Mouse (Mus musculus) left cerebral cortex, postnatal 14 days (tissue): Measurements from ENCODE around the gene Tctex1d4. TPM values are rescaled to one million over a fixed set of nuclear protein-coding genes. Genes with fewer than 3 reads are reported as not detected.

Experiments
- DNase-seq, 2 experiments: peaks; one replicate each; pipeline ENCODE4 v3.0.0; 2021 to 2022; ENCODE audit warnings: low spot score in 2 of 2, mixed read lengths in 1 of 2
- intact Hi-C: fragments of 180-260 bp; cut with DNase I; formaldehyde crosslinking; loops from one replicate; pipeline ENCODE4 v1.15.1; 2025
- total RNA-seq, 2 experiments: library from RNA; stranded (reverse); gene quantifications; 2 replicates each; pipeline ENCODE4 v1.2.3; 2021

Tctex1d4 gene
- total RNA-seq, 2 experiments from 2014 or later: not detected

GRCm38 (mm10) chr4:117133817-117134600, 7.4 kb downstream of the Tctex1d4 start, which contains the start of gene Plk3:
Gene Plk3 (minus strand): TSS chr4:117133963.
- intact Hi-C loops: no loop called here

GRCm38 (mm10) chr4:117134601-117134995, 8.0 kb downstream of the Tctex1d4 start:
- intact Hi-C loops: no loop called here
- DNase-seq: no peak

More at GRCm38 (mm10) chr4:117133817-117134600, 7.4 kb downstream of the Tctex1d4 start, which contains the start of gene Plk3:
- DNase-seq: peak; percentile 97 to 98

GRCm38 (mm10) chr4:117136034-117136433, 9.4 kb downstream of the Tctex1d4 start:
- intact Hi-C loops: no loop called here
- no peak for DNase-seq

DNA sequence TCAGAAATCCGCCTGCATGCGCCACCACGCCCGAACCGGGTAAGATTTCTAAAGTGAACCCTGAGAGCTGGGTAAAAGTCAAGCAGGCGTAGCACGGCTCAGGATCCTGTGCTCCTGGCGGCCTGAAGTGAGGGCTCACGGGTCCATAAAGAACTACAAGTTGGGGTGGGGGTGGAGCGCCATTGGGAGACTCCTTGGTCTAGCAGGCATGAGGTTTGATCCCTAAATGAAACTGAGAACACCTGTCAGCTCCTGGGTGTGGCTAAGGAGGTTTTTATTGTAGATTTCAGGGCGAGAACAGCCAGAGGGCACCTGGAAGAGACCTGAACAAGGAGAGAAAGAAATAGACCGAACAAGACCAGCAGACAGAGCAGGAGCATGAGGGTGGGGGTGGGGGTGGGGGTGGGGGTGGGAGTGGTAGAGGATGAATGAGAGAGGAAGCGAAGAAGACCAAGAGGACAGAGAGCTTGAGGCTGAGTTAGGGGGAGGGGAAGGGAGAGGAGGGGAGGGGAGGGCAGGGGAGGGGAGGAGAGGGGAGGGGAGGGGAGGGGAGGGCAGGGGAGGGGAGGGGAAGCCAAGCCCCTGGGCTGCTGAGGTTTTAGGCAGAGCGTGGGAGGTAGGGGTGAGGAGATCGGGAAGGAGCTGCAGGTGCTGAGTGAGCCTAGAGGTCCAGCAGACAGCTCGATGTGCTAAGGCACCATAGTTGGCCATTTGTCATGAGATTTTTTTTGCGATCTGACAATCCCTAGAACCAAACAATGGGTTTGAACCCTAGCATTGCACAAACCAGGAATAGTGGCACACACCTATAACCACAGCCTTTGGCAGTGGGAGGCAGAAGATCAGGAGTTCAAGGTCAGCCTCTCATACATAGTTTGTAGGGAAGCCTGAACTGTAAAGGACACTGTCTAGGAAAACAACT, 12.0 kb downstream of the Tctex1d4 start:
- intact Hi-C loops: no loop called here
- DNase-seq: no peak

DNA sequence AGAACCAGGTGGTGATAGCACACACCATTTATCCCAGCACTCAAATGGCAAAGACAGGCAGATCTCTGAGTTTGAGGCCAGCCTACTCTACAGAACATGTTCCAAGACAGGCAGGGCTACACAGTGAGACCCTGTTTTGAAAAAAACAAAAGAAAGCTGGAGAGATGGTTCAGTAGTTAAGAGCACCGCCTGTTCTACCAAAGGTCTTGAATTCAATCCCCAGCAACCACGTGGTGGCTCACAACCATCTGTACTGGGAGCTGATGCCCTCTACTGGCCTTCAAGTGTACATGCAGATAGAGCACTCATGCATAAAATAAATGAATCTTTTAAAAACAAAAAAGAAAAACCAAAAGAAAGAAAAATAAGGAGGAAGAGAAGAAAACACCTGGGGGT, 12.6 kb downstream of the Tctex1d4 start:
- DNase-seq: peak in 1 of 2 experiments; percentile 52
- intact Hi-C loops: no loop called here

GRCm38 (mm10) chr4:117140613-117141012, 14.0 kb downstream of the Tctex1d4 start:
- no peak for DNase-seq
- intact Hi-C loops: loop anchor here (5.0 kb wide), 1 partner anchor 138 kb away; no protein-coding TSS in a partner anchor

- DNase-seq: no peak
- intact Hi-C loops: loop anchor here (5.0 kb wide), 1 partner anchor 141 kb away; no protein-coding TSS in a partner anchor
These were observed 16.4 kb downstream of the Tctex1d4 start for GRCm38 (mm10) chr4:117143023-117143422.

GRCm38 (mm10) chr4:117145248-117145647, 18.7 kb downstream of the Tctex1d4 start:
- intact Hi-C loops: no loop called here
- no peak for DNase-seq

DNA sequence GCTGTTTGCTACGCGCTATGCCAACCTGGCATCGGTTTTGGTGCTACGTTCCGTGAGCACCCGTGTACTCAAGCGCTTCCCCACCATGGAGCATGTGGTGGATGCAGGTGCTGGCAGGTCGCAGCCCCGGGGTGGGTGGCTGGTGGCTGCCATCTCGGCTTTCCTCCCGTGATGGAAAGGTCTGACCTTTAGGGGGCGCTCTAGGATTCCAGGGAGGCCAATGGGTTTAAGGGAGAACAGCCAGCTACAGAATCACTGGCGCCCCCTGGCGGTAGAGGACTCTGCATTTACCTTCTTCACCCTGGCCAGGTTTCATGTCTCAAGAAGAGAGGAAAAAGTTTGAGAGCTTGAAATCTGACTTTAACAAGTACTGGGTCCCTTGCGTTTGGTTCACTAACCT, 19.6 kb downstream of the Tctex1d4 start:
- peak; percentile 78 to 86 for DNase-seq
- intact Hi-C loops: no loop called here

GRCm38 (mm10) chr4:117148047-117148713, 21.6 kb downstream of the Tctex1d4 start:
- no peak for DNase-seq
- intact Hi-C loops: no loop called here

GRCm38 (mm10) chr4:117148815-117149214, 22.2 kb downstream of the Tctex1d4 start:
- intact Hi-C loops: no loop called here
- no peak for DNase-seq

DNA sequence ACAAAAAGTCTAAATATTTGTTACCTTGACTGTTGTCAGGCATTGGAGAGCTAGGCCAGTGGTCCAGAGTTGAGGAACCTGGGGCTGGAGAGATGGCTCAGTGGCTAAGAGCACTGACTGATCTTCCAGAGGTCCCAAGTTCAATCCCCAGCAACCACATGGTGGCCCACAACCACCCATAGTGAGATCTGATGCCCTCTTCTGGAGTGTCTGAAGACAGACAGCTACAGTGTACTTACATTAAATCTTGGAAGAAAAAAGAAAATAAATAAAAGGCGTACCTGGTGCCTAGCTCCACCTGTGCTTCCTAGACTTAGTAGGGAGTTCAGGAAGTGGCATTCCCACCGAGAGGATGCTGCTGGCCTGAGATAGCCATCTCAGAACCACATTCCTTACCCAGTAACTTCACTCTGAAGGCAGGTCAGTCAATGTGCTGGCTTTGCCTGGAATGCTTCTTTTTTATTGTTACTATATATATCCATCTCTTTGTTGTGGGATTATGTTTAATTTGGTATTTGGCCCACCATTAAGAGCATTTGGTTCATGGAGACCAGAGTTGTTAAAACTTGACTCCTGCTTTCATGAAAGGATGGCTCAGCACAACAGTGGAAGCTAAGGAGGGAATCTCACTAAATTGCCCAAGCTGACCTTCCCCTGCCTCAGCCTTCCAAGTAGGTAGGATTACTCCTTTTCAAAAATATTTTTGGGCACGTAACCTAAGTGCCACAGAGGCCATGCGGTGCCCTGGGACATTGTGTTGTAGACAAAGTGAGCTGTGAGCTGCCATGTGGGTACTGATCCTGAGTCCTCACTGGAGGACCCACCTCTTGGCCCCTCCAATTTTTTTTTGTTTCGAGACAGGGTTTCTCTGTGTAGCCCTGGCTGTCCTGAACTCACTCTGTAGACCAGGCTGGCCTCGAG, 23.0 kb downstream of the Tctex1d4 start:
- intact Hi-C loops: no loop called here
- DNase-seq: no peak

DNA sequence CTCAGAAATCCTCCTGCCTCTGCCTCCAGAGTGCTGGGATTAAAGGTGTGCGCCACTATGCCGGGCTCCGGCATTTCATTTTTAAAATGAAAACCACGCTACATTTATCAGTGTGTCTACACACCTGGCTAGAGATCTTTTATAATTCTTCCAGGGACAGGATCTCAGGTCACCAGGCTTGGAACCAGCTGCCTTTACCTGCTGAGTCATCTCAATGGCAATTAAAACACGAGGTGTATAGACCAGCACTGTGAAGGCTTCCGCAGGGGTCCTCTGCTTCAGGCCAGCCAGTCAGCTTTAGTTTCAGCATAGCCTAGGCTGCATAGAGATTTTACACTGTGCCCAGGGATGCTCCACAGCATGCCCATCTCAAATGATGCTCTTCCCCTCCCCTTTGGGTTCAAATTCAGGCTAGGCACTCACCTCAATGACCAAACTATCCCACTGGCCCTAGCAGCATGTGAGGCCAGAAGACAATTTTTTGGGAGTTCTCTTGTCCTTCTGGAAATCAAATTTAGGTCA, 23.7 kb downstream of the Tctex1d4 start:
- no peak for DNase-seq
- intact Hi-C loops: no loop called here

DNA sequence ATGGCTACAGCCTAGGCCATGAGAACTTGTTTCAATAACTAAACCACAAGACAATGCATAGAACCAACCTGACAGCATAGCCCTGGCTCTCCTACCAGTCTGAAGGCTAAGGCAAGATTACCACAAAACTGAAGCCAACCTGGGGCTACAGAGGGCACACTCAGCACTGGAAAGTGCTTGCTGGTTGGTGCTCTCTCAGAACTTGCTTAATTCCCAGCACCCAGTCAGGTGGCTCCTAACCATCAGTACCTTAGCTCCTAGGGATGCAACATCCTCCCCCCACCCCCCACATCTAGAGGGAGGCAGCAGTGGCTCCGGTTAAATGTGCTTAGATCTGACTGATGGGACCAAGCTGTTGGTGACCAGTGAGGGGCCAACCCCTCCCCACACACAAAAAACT, 24.8 kb downstream of the Tctex1d4 start:
- intact Hi-C loops: no loop called here
- no peak for DNase-seq

GRCm38 (mm10) chr4:117152714-117153113, 26.1 kb downstream of the Tctex1d4 start:
- intact Hi-C loops: no loop called here
- DNase-seq: no peak

DNA sequence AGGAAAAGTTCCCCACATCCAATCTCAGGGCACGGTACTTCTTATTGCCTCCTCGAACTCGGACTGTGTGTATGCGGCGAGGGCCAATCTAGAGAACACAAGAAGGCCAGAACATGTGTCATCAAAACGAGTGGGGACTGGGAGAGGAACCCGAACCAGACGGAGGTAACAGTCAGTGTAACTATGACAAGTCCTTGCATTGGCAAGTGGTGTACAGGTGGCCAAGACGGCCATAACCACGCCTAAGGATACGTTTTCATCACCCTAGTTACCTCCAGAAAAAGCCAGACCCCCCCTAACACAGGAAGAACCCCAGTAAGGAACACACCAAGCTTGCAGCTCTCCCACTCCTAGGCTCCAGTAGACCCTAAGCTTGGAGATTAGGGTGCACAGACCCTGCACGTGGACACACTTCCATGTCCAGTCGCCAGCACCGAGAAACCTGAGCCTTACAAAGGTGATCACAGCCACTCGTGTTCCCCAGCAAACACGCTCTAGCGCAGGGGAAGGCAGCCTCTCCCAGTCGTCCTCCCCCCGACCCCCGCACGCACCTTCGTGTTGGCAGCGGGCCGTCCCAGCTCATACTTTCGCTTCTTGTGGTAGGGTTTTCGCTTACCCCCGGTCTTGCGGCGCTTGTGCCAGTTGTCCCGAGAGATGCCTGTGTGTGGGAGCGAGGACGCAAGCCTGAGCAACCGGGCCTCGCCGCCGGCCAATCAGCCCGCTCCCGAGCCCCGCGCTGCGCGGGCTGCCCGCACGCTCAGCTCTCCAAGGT, 28.6 kb downstream of the Tctex1d4 start:
- intact Hi-C loops: loop anchor here (5.0 kb wide), 1 partner anchor 62 kb away; no protein-coding TSS in a partner anchor
- peak in 1 of 2 experiments; percentile 49 for DNase-seq

- DNase-seq: peak; percentile 76 to 86
- intact Hi-C loops: loop anchor here (5.0 kb wide), 1 partner anchor 61 kb away; no protein-coding TSS in a partner anchor
These were observed 29.3 kb downstream of the Tctex1d4 start, which contains the start of gene Rps8 for GRCm38 (mm10) chr4:117155792-117156355. Gene Rps8 (minus strand): TSS chr4:117156243.
